Mouse (Mus musculus) forelimb bud, embryonic 11.5 days (tissue): ENCODE data around the gene Nrxn1.

Experiments
- DNase-seq: peaks from one replicate; pipeline ENCODE4 v3.0.0-alpha.2; 2012; ENCODE audit warnings: low read depth, low spot score

Nrxn1 gene

GRCm38 (mm10) chr17:90094999-90095398, 997.9 kb downstream of the Nrxn1 start:
- no peak for DNase-seq

GRCm38 (mm10) chr17:90088314-90088650, 1004.6 kb downstream of the Nrxn1 start:
- DNase-seq, result peak; percentile 67

DNA sequence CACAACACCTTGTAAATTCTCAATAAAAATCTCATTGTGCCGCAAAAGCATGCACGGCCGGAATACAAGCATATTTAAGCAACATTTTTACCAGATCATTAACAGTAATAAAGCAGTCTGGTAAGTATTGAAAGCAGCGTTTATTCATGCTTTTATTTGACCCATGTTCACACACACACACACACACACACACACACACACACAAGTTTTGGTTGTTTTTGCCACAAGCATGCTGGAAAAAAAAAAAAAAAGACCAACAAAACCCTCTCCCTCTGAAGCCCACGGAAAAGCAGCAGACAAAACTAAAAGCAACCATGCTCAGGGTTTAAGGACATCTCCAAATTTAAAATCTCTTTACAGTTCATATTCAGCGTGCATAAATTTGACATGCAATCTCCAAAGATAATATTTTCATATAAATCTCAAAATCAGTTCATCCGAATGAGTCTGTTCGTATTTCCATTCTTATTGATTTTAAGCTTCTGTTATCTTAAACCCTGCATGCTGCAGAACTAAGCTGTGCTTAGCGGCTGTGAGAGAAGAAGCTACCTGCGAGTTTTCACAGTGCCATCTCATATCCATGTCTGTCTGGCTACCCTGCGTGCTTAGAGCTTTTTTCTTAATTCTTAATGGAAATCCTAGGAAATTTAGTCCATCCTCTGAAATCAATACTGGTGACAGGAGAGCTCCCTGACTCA, 1005.1 kb downstream of the Nrxn1 start:
- no peak for DNase-seq

DNA sequence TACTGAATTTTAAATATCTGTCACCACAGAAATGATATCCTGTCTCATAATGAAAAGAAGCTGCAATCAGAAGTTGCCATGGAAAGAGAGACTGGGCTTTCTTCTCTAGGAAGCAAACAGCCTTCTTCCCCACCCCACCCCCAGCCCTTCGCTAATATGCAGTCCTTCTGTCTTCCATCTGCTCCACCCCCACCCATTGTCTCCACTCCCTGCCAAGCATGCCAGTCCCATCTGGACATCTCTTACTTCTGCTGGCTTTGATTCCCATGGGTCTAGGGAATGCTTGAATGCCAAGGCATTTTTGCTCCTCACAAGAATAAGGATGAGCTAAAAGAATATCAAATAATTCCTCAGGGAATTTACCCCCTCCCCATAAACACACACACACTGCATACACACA, 1006.0 kb downstream of the Nrxn1 start:
- DNase-seq, result no peak

DNA sequence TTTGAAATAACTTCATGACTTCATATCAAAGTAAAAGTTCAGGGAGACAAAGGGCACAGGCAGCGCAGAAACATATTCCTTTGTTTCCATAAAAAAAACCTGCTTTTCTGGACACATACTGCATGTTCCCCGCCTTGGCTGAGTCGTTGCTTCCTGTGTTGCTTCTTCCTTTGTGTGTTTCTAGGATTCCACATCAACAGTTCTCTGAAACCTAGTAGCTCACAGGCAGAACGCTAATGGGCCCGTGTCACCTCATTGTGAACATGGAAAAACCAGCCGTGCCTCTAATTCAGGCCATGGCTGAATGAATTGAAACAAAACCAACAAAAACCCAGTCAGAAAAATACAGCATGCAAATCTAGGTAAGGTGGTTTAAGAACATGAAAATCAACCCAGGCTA, 1013.9 kb downstream of the Nrxn1 start:
- DNase-seq, result no peak

DNA sequence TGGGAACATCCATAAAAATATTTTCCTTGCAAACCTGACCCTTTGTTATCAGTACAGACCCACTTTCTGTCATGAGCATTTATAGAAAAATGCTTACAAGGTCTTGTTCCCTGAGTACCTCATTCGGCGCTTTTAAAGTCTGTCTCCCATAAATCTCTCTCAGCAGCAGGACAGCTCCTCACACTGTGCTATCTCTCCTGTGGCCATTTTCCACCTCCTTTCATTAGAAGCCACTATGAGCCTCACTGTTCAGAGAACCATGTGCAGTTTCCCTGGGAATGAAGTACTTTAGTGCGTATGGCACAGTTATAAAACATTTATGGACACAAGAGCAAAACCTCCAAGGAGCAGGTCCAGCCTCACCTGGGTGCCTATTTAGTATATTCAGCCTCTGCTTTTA, 1014.4 kb downstream of the Nrxn1 start:
- no peak for DNase-seq

DNA sequence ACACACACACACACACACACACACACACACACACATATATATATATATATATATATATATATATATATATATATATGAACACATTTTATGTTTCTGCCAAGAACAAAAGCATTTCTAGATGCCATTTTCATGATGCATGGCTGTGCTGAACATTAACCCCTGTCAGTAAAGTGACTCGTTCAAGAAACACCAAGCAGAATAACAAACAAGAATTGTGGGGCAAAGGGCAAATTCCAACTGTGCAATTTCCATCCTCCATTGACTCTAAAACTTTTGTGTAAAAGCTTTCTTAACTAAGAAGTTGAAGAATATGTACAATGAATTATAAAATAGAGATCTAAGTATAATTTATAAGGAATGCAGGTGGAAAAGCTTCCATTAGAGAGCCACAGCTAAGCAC, 1030.0 kb downstream of the Nrxn1 start:
- DNase-seq, result no peak

DNA sequence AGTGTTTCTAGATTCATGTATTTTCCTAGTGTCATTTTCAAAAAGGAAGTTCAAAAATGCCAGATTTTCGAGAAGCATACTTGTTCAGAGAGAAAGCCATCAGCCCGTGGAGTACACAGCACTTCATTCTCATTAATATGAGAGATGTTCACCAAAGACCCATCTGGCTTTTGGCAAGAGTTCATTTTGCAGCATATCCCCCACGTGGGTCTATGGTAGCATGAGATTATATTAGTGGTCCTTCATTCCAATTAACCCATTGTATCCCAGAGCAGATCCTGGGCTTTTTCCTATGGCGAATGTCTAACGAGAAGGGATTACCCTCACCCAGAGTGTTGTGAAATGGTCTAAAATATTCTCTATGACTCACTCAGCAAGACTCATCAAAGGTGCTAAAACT, 1032.0 kb downstream of the Nrxn1 start:
- DNase-seq, result no peak

DNA sequence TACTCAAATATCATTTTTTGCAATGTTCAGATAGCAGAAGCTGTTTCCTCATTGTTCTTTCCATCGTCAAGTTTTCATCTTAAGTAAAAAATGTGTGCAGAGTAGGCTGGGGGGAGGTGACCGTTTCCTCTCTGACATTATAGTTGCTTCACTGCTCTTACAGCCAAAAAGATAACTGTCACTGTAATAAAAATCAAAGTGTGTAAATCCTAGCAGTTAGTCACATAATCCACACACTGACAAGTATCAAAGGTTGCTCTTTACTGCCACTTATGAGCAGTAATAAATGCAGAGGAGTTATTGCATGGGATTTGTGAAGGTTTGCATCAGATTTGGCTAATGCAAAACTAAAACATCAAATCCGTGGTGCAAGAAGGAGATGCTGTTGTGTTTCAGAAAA, 1032.7 kb downstream of the Nrxn1 start:
- no peak for DNase-seq

GRCm38 (mm10) chr17:90059320-90060111, 1033.4 kb downstream of the Nrxn1 start:
- no peak for DNase-seq

DNA sequence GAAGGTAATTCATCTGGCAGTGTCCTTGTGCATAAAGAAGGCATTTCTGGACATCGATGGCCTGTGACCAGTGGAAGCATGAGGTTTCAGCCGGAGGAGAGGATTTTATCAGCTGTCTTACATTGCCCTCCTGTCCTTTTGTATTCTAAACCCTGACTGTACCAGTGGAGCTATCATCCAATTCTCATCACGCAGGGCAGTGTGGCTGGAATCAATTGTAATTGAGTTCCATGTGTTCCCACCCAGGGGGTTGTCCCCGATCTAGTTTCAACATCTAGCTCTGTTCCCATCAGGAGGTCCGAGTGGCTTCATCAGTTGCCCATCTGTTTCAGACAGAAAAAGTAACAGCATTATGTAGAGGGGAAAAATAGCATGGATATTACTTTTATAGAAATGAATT, 1038.6 kb downstream of the Nrxn1 start:
- DNase-seq, result no peak

DNA sequence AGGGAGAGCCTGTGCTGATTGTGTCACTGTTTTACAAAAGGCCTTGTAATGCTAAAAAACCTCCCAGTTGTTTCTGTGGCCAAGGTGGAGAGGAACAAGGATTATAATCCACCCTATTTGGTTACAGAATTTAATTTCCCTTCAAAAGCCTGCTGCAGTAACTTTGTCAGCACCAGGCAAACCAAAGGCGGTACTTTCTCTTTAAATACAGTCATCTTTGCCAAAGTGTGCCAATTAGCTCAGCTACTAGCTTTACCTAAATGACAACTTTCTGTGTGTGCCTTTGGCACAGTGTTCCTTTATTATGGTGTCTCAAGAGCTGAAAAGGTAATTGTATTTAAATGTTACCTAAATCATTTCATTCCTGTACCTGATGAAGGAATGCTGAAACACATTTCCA, 1053.6 kb downstream of the Nrxn1 start:
- no peak for DNase-seq

GRCm38 (mm10) chr17:90032416-90032815, 1060.5 kb downstream of the Nrxn1 start:
- no peak for DNase-seq

DNA sequence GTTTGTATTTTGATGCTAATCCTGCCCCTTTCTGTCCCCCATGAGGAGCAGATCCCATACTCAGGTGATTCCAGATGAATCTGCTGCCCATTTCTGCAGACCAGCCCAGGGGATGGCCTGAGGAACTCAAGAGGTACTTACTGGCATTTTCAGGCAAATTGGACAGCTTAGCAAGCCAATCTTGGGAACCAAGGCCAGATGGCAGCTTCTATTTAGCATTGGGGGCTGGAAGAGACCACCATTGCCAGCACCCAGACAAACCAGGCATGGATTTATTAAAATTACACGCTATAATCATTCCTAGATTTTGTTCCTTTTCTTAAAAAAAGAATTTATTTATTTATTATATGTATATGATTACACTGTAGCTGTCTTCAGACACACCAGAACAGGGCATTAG, 1076.2 kb downstream of the Nrxn1 start:
- no peak for DNase-seq

- no peak for DNase-seq
Observed at GRCm38 (mm10) chr17:90011761-90012160, 1081.1 kb downstream of the Nrxn1 start.

GRCm38 (mm10) chr17:90007438-90008109, 1085.3 kb downstream of the Nrxn1 start:
- DNase-seq, result no peak

DNA sequence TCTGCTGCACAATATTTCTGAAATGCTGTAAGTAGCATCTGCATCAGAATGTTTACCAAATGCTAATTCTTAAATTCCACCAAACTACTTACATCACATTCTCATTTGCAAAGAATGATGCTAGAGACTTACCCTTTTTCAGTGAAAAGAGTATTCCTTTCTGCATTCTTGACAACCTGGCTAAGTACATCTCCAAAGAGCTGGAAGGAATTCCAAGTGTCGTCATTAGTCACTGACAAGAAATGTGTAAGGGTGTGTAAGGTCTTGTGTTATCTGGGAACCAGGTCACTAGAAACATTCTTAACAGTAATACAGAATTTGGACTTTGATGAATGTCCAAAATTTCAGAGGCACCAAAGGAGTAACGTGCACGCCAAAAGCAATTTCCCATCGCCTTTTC, 1102.2 kb downstream of the Nrxn1 start:
- DNase-seq, result no peak
